Mouse (Mus musculus): ENCODE measurements around the gene Phactr1. TPM values are rescaled to one million over a fixed set of nuclear protein-coding genes. Genes with fewer than 3 reads are reported as not detected.

Phactr1 gene
- total RNA-seq, 2 experiments from 2014 or later: 536 to 585 TPM

GRCm38 (mm10) chr13:43187736-43188135 lies 507.3 kb downstream of the Phactr1 start:
- no peak for DNase-seq (ENCODE audit: low spot score in 2 of 2)

More at GRCm38 (mm10) chr13:43187736-43188135, 507.3 kb downstream of the Phactr1 start:
- intact Hi-C loops (cut with DNase I): loop anchor here (10.0 kb wide), 1 partner anchor 337 kb away; no protein-coding TSS in a partner anchor

Data from left cerebral cortex, postnatal 25 days (tissue).